Mouse (Mus musculus) testis, adult 2 months (tissue): ENCODE measurements around the gene Pcgf6.
A peak's percentile ranks its signal among the peaks of the same experiment; 100 is the strongest.

Experiments used
- CTCF ChIP-seq: fragments of 200-500 bp; IDR thresholded peaks from 2 replicates; pipeline ENCODE4 v1.5.1; 2012; ENCODE audit warnings: low read depth, mild to moderate bottlenecking, inconsistent platforms, low read length, moderate library complexity; ENCODE audit not compliant: control insufficient read depth, insufficient read depth, insufficient replicate concordance
- POLR2A ChIP-seq: fragments of 200-500 bp; IDR thresholded peaks from 2 replicates; pipeline ENCODE4 v1.6.1; 2012; ENCODE audit warnings: low read depth, mild to moderate bottlenecking, inconsistent platforms, low read length, moderate library complexity; ENCODE audit not compliant: control insufficient read depth

DNA sequence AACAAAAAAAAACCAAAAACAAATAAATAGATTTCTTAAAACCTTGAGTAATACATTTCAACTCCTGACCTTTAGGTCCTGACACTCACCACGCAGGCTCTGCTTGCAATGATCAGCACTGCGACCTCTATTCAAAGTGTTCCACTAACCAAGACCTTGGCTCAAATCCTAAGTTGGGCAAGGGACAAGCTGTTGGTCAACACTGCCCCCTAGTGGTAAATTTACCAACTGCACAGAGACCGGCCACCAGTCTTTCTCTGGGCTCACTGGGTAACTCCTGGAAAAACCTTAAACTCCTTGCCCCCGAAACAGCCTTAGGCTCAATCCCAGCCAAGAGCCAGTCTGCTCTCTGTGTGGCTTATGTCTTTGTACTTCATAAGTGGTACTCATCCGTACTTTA is 59.6 kb downstream of the Pcgf6 start:
- TF ChIP-seq CTCF: peak; percentile 85
- no peak for TF ChIP-seq POLR2A
